Mouse (Mus musculus): ENCODE measurements at regions not wholly inside any gene's neighbourhood (a gene's known extent, or its start where the extent isn't known, plus 50 kb on each side); places are given as distances from the start of the nearest gene placed in this dataset.

DNA sequence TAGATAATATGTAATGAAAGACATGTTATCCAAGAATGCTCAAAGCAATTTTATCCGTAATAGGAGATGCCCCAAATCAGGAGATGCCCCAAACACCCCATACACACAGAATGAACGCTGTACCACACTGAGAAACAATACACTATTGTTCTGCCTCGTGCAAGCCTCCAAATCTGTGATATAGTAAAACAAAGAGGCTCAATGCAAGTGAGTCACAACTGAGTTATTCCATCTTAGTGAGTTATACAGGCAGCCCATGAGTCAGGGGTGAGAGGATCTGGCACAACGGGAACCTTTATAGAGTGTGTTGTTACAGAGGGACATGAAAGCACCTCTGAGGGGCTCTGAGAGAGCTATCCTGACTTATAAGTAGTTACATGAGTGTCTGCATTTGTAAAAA is 145.3 kb downstream of the Gm12728 start:
- Histone ChIP-seq H3K9me3 (replicated peaks; ENCODE audit: insufficient read depth, low read length) (no peaks in the 10 kb centered on the region), H3K79me2 (ENCODE audit: control insufficient read depth, insufficient read depth, low read length, poor library complexity) (no peaks in the 10 kb centered on the region), H3K4me3 (ENCODE audit: control insufficient read depth in 1 of 2, insufficient read depth in 1 of 2, low read depth in 2 of 2, low read length in 2 of 2) (no peak overlapping the region), H3K36me3 (ENCODE audit: control insufficient read depth in 1 of 2, insufficient read depth in 2 of 2, low read length in 2 of 2) (no peaks in the 10 kb centered on the region), H3K4me1 (ENCODE audit: control insufficient read depth in 1 of 2, insufficient read depth in 2 of 2, low read length in 2 of 2) (no peaks in the 10 kb centered on the region), H3K27ac (ENCODE audit: control insufficient read depth, low read depth, low read length) (no peak overlapping the region), H3K9ac (ENCODE audit: control insufficient read depth, low read depth, low read length, poor library complexity, severe bottlenecking) (no peak overlapping the region), H3K27me3 (ENCODE audit: control insufficient read depth in 1 of 2, insufficient read depth in 2 of 2, low read length in 2 of 2) (no peaks in the 10 kb centered on the region)
- TF ChIP-seq GABPA (IDR thresholded peaks at IDR 0.05; ENCODE audit: low read depth, low read length) (no peak), KAT2A (conservative IDR thresholded peaks at IDR 0.05; ENCODE audit: low read depth, low read length) (no peak), ZNF384 (IDR thresholded peaks at IDR 0.05; ENCODE audit: low read depth, low read length) (no peak), MYB (IDR thresholded peaks at IDR 0.05; ENCODE audit: low read depth, low read length) (no peak), ETS1 (IDR thresholded peaks at IDR 0.05; ENCODE audit: low read depth, low read length) (no peak), CTCF (IDR thresholded peaks at IDR 0.05 in 2 of 3, conservative IDR thresholded peaks at IDR 0.05 in 1 of 3; ENCODE audit: control insufficient read depth in 1 of 3, insufficient read depth in 1 of 3, low read depth in 2 of 3, low read length in 3 of 3, poor library complexity in 1 of 3, severe bottlenecking in 1 of 3) (no peak), RAD21 (IDR thresholded peaks at IDR 0.05; ENCODE audit: low read depth, low read length) (no peak)
- no peak for DNase-seq (ENCODE audit: low read depth, low spot score)

- H3K79me2 ChIP-seq (ENCODE audit: control insufficient read depth, insufficient read depth, low read length, poor library complexity), result no peaks in the 10 kb centered on the region
- no peak overlapping the region for H3K9ac ChIP-seq (ENCODE audit: control insufficient read depth, low read depth, low read length, poor library complexity, severe bottlenecking)
- no peak for DNase-seq (ENCODE audit: low read depth, low spot score)
- no peaks in the 10 kb centered on the region for H3K9me3 ChIP-seq (replicated peaks; ENCODE audit: insufficient read depth, low read length)
- no peak overlapping the region for H3K4me3 ChIP-seq (ENCODE audit: control insufficient read depth in 1 of 2, insufficient read depth in 1 of 2, low read depth in 2 of 2, low read length in 2 of 2)
- TF ChIP-seq TBP (IDR thresholded peaks at IDR 0.05; ENCODE audit: low read depth, low read length) (no peak), ZMIZ1 (IDR thresholded peaks at IDR 0.05; ENCODE audit: low read depth, low read length) (no peak)
- no peaks in the 10 kb centered on the region for H3K27me3 ChIP-seq (ENCODE audit: control insufficient read depth in 1 of 2, insufficient read depth in 2 of 2, low read length in 2 of 2)
- H3K27ac ChIP-seq (ENCODE audit: control insufficient read depth, low read depth, low read length), result no peak overlapping the region
- no peaks in the 10 kb centered on the region for H3K36me3 ChIP-seq (ENCODE audit: control insufficient read depth in 1 of 2, insufficient read depth in 2 of 2, low read length in 2 of 2)
- H3K4me1 ChIP-seq (ENCODE audit: control insufficient read depth in 1 of 2, insufficient read depth in 2 of 2, low read length in 2 of 2), result no peaks in the 10 kb centered on the region
These were observed 147.3 kb downstream of the Gm12728 start for GRCm38 (mm10) chr4:105936755-105937514.

DNA sequence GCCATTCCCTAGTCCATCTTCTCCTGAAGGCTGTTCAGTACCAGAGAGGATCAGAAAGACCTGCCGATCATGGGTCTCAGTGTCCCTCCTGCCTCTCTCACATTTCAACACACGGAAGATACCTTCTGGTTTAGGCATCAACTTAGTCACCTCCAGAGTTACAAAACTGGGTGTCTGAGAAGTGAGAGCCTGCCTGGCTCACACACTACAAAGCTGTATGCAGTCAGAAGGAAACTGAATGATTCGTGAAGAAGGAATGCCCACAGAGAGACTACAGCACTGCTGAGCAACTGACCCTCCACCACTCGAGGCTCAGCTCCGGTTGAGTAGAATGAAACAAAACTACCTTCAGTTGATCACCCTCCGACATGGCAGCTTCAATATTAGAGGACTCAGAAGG is 147.9 kb downstream of the Gm12728 start:
- Histone ChIP-seq H3K4me3 (ENCODE audit: control insufficient read depth in 1 of 2, insufficient read depth in 1 of 2, low read depth in 2 of 2, low read length in 2 of 2) (no peak overlapping the region), H3K4me1 (ENCODE audit: control insufficient read depth in 1 of 2, insufficient read depth in 2 of 2, low read length in 2 of 2) (no peaks in the 10 kb centered on the region)

More for the DNA sequence above, 147.9 kb downstream of the Gm12728 start:
- TF ChIP-seq USF2 (IDR thresholded peaks at IDR 0.05; ENCODE audit: borderline replicate concordance in 1 of 2, insufficient read depth in 1 of 2, low read depth in 1 of 2, low read length in 2 of 2) (no peak), CHD2 (IDR thresholded peaks at IDR 0.05; ENCODE audit: low read length) (no peak), ELF1 (IDR thresholded peaks at IDR 0.05; ENCODE audit: low read depth, low read length) (no peak), MXI1 (IDR thresholded peaks at IDR 0.05; ENCODE audit: low read depth, low read length) (no peak), RCOR1 (IDR thresholded peaks at IDR 0.05; ENCODE audit: low read depth, low read length) (no peak), CTCF (IDR thresholded peaks at IDR 0.05 in 2 of 3, conservative IDR thresholded peaks at IDR 0.05 in 1 of 3; ENCODE audit: control insufficient read depth in 1 of 3, insufficient read depth in 1 of 3, low read depth in 2 of 3, low read length in 3 of 3, poor library complexity in 1 of 3, severe bottlenecking in 1 of 3) (no peak), BHLHE40 (IDR thresholded peaks at IDR 0.05; ENCODE audit: borderline replicate concordance, low read depth, low read length) (no peak)
- H3K9me3 ChIP-seq (replicated peaks; ENCODE audit: insufficient read depth, low read length), result no peaks in the 10 kb centered on the region
- DNase-seq (ENCODE audit: low read depth, low spot score), result no peak
- H3K27ac ChIP-seq (ENCODE audit: control insufficient read depth, low read depth, low read length), result no peak overlapping the region
- no peaks in the 10 kb centered on the region for H3K79me2 ChIP-seq (ENCODE audit: control insufficient read depth, insufficient read depth, low read length, poor library complexity)
- no peaks in the 10 kb centered on the region for H3K36me3 ChIP-seq (ENCODE audit: control insufficient read depth in 1 of 2, insufficient read depth in 2 of 2, low read length in 2 of 2)
- H3K9ac ChIP-seq (ENCODE audit: control insufficient read depth, low read depth, low read length, poor library complexity, severe bottlenecking), result no peak overlapping the region
- no peaks in the 10 kb centered on the region for H3K27me3 ChIP-seq (ENCODE audit: control insufficient read depth in 1 of 2, insufficient read depth in 2 of 2, low read length in 2 of 2)
